Mouse (Mus musculus): ENCODE results near the gene Il21r. TPM values are rescaled to one million over a fixed set of nuclear protein-coding genes. Genes with fewer than 3 reads are reported as not detected.
A peak's percentile ranks its signal among the peaks of the same experiment; 100 is the strongest.

Gene Il21r
- polyA plus RNA-seq, 1 experiment, result 0.39 TPM

DNA sequence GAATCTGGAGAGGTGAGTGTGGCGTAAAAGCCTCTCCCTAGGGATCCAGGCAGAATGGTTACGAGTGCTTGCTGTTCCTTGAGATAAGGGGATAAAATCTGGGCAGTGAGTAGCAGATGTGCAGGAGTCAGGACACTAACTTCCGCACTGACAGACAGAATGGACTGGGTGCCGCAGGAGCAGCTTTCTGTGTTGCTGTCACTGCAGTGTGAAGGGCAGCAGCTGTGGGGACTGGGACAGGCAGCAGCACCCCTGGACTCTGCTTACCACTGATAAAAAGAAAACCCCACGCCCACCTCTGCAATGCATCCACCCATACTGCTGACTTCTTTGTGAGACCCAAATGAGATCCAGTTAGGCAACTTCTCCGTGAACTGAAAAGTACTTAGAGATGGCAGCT lies 67.6 kb downstream of the Il21r start:
- TF ChIP-seq POLR2A (IDR thresholded peaks at IDR 0.05; ENCODE audit: borderline replicate concordance, insufficient read depth, low read length) (no peak), CTCF (IDR thresholded peaks at IDR 0.05; ENCODE audit: borderline replicate concordance, insufficient read depth, low read depth, low read length) (no peak)
- DNase-seq, result no peak
- 99% methylated on average over 6 of the region's 6 CpGs for WGBS

GRCm38 (mm10) chr7:125671396-125671795 lies 68.2 kb downstream of the Il21r start:
- TF ChIP-seq CTCF (IDR thresholded peaks at IDR 0.05; ENCODE audit: borderline replicate concordance, insufficient read depth, low read depth, low read length), result no peak
- TF ChIP-seq POLR2A (IDR thresholded peaks at IDR 0.05; ENCODE audit: borderline replicate concordance, insufficient read depth, low read length), result no peak
- DNase-seq, result no peak
- H3K27me3 ChIP-seq (ENCODE audit: control insufficient read depth, insufficient read depth, low read length), result no peaks in the 10 kb centered on the region
- H3K4me3 ChIP-seq (replicated peaks; ENCODE audit: insufficient read depth, low read depth, low read length), result no peak overlapping the region
- no peak overlapping the region for H3K27ac ChIP-seq (ENCODE audit: insufficient read depth, low read length)
- no peaks in the 10 kb centered on the region for H3K4me1 ChIP-seq (ENCODE audit: control insufficient read depth, insufficient read depth, low read length)
- WGBS, result 97% methylated on average over 8 of the region's 8 CpGs

More for the DNA sequence above, 67.6 kb downstream of the Il21r start:
- Histone ChIP-seq H3K4me1 (ENCODE audit: control insufficient read depth, insufficient read depth, low read length) (no peaks in the 10 kb centered on the region), H3K27ac (ENCODE audit: insufficient read depth, low read length) (no peak overlapping the region), H3K4me3 (replicated peaks; ENCODE audit: insufficient read depth, low read depth, low read length) (no peak overlapping the region), H3K27me3 (ENCODE audit: control insufficient read depth, insufficient read depth, low read length) (no peaks in the 10 kb centered on the region)

DNA sequence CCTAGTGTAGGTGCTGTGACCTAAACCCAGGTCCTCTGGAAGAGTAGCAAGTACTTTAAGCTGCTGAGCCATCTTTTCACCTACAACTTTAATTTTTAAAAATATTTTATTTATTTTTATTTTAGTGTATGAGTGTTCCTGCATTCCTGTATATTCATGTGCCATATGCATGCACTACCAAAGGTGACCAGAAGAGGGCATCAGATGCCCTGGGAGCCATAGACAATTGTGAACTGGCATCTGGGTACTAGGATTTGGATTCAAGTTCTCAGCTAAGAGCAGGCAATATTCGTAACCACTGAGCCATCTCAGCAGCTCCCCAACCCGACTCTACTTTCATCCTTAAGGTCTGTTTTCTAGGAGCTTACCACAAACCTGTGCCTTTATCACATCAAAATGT lies 71.7 kb downstream of the Il21r start:
- WGBS, result 72% methylated on average over 2 of the region's 2 CpGs
- no peak overlapping the region for H3K4me3 ChIP-seq (replicated peaks; ENCODE audit: insufficient read depth, low read depth, low read length)
- no peaks in the 10 kb centered on the region for H3K4me1 ChIP-seq (ENCODE audit: control insufficient read depth, insufficient read depth, low read length)
- H3K27me3 ChIP-seq (ENCODE audit: control insufficient read depth, insufficient read depth, low read length), result no peaks in the 10 kb centered on the region
- TF ChIP-seq POLR2A (IDR thresholded peaks at IDR 0.05; ENCODE audit: borderline replicate concordance, insufficient read depth, low read length), result no peak
- TF ChIP-seq CTCF (IDR thresholded peaks at IDR 0.05; ENCODE audit: borderline replicate concordance, insufficient read depth, low read depth, low read length), result peak; percentile 67
- DNase-seq, result peak; percentile 40 to 50
- H3K27ac ChIP-seq (ENCODE audit: insufficient read depth, low read length), result no peak overlapping the region

DNA sequence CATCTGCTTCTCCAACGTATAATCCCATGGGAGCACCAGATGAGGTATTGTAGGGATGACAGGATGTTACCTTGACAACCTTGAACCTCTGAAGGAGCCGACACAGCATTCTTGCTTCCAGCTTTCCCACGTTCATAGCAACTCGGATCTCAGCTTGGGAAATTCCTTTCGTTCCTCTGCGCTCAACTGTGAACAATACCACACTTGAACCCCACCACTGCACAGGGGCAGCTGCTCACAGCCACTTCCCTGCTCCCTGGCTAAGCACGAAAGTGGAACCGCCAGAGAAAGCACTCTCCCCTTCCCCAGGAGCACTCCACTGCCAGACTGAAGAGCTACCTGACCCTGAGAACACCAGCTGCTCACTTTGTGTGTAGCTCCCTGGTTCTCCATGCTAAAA lies 75.5 kb downstream of the Il21r start:
- no peaks in the 10 kb centered on the region for H3K4me1 ChIP-seq (ENCODE audit: control insufficient read depth, insufficient read depth, low read length)
- no peak for DNase-seq
- H3K4me3 ChIP-seq (replicated peaks; ENCODE audit: insufficient read depth, low read depth, low read length), result no peak overlapping the region
- 70% methylated on average over 8 of the region's 8 CpGs for WGBS
- no peak overlapping the region for H3K27ac ChIP-seq (ENCODE audit: insufficient read depth, low read length)
- no peak for TF ChIP-seq CTCF (IDR thresholded peaks at IDR 0.05; ENCODE audit: borderline replicate concordance, insufficient read depth, low read depth, low read length)
- no peak for TF ChIP-seq POLR2A (IDR thresholded peaks at IDR 0.05; ENCODE audit: borderline replicate concordance, insufficient read depth, low read length)
- no peaks in the 10 kb centered on the region for H3K27me3 ChIP-seq (ENCODE audit: control insufficient read depth, insufficient read depth, low read length)

- no peak overlapping the region for H3K4me3 ChIP-seq (replicated peaks; ENCODE audit: insufficient read depth, low read depth, low read length)
- H3K4me1 ChIP-seq (ENCODE audit: control insufficient read depth, insufficient read depth, low read length), result no peaks in the 10 kb centered on the region
- WGBS, result 78% methylated on average over 9 of the region's 9 CpGs
- DNase-seq, result no peak
- no peaks in the 10 kb centered on the region for H3K27me3 ChIP-seq (ENCODE audit: control insufficient read depth, insufficient read depth, low read length)
- no peak overlapping the region for H3K27ac ChIP-seq (ENCODE audit: insufficient read depth, low read length)
- no peak for TF ChIP-seq CTCF (IDR thresholded peaks at IDR 0.05; ENCODE audit: borderline replicate concordance, insufficient read depth, low read depth, low read length)
- no peak for TF ChIP-seq POLR2A (IDR thresholded peaks at IDR 0.05; ENCODE audit: borderline replicate concordance, insufficient read depth, low read length)
Observed at GRCm38 (mm10) chr7:125679936-125680335, 76.7 kb downstream of the Il21r start.

Other genes starting within 250 kb of the Il21r start
- gene Kdm8, start 158.8 kb upstream of the Il21r start, polyA plus RNA-seq (2012; rRNA removed), result 8.2 and 9.2 TPM in 2 replicates
- 25.1 and 26.4 TPM in 2 replicates for gene Nsmce1, start 111.8 kb upstream of the Il21r start, polyA plus RNA-seq (2012; rRNA removed)
- 8.6 and 9.3 TPM in 2 replicates for gene Il4ra, start 51.3 kb upstream of the Il21r start, polyA plus RNA-seq (2012; rRNA removed)
- gene Gtf3c1, start 104.4 kb downstream of the Il21r start, polyA plus RNA-seq (2012; rRNA removed), result 51.7 and 53.2 TPM in 2 replicates
- gene D430042O09Rik, start 104.5 kb downstream of the Il21r start, polyA plus RNA-seq (2012; rRNA removed), result 11.5 and 11.9 TPM in 2 replicates